Mouse (Mus musculus) megakaryocyte, embryonic 14.5 days (primary cell): ENCODE measurements around the gene Trim11. TPM values are rescaled to one million over a fixed set of nuclear protein-coding genes. Genes with fewer than 3 reads are reported as not detected.

ENCODE experiments used
- H3K27me3 ChIP-seq: replicated peaks from 2 replicates; pipeline ENCODE3; 2012; ENCODE audit warnings: inconsistent platforms
- H3K36me3 ChIP-seq: replicated peaks from 2 replicates; pipeline ENCODE3; 2012; ENCODE audit warnings: low read length, inconsistent platforms, mixed read lengths
- H3K4me1 ChIP-seq: 2 replicates; pipeline ENCODE4 v1.6.1; 2012; ENCODE audit warnings: inconsistent platforms
- H3K4me3 ChIP-seq: replicated peaks from 2 replicates; pipeline ENCODE3; 2012; ENCODE audit warnings: moderate library complexity, mild to moderate bottlenecking, inconsistent platforms
- H3K9me3 ChIP-seq: 2 replicates; pipeline ENCODE4 v1.6.1; 2012; ENCODE audit warnings: inconsistent platforms
- FLI1 ChIP-seq: IDR thresholded peaks from 2 replicates; pipeline ENCODE4 v1.6.1; 2012; ENCODE audit warnings: low read length, inconsistent platforms, mixed read lengths
- GATA1 ChIP-seq: IDR thresholded peaks from 3 replicates; pipeline ENCODE4 v1.6.1; 2012; ENCODE audit warnings: mixed read lengths, low read length, inconsistent platforms, borderline replicate concordance
- polyA plus RNA-seq: library from polyadenylated mRNA; stranded (reverse); fragments of >175 nt; gene quantifications from 2 replicates; pipeline ENCODE4 v1.2.3, GENCODE M21; 2012; ENCODE audit warnings: low replicate concordance; ENCODE audit not compliant: insufficient read depth

The Trim11 gene
- polyA plus RNA-seq, 1 experiment: 12.8 TPM

DNA sequence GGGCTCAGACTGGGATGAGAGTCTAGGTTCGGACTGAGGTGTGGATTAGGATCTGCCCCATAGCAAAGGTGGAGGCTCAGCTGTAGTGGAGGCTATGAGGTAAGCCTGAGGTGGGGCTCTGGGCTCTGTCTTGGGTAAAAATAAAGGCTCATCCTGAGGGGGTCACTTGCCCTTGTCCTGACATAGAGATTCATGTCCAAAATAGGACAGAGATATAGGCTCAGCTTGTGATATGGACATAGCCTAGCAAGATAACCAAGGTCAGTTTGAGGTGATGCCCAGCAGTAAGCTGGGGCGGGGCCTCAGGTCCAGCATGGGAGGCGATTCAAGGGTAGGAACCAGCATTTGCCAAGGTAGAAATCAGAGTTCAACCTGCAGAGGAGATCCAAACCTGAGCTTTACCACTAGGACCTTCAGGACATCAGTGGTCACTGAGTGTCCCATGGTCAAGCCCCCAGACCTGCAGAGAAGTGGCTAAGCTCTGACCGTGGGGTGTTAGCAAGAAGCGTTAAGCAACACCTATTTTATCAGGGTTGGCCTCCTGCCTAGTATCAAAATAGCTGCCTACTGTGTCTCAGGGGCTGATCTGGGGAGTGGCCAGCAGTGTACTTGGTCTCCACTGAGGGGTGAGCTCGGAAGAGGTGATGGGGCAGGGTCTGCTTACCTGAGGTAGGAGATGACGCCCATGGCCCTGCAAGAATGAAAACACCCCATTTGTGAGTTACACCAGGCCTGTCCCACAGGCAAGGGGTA, 24.6 kb downstream of the Trim11 start:
- Histone ChIP-seq H3K9me3 (no peaks in the 10 kb centered on the region), H3K27me3 (peaks cover 42% of the 10 kb centered on the region)

DNA sequence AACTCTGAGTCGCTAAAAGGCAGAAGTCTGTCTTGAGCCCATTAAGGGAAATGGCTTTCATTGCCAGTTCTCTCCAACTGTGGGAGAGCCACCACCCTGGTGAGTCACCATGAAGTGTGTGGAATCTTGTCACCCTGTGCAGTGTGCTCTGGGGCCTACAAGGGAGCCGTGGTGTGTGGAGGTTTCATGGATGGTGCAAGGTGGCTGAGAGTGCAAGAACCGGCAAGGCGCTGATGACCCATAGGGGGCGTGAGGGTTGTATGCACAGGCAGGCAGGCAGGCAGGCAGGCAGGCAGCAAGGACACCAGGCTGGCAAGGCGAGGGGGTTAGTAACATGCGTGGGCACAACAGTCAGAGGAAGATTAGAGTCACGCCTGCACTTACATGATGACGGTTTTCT, 37.2 kb downstream of the Trim11 start:
- Histone ChIP-seq H3K9me3 (no peaks in the 10 kb centered on the region), H3K36me3 (no peaks in the 10 kb centered on the region), H3K27me3 (peaks cover 93% of the 10 kb centered on the region), H3K4me1 (peaks cover 8% of the 10 kb centered on the region), H3K4me3 (peak overlapping the region; percentile 57)
- TF ChIP-seq FLI1 (no peak), GATA1 (no peak)

More for the DNA sequence above, 24.6 kb downstream of the Trim11 start:
- no peak for TF ChIP-seq FLI1
- H3K4me3 ChIP-seq: no peak overlapping the region
- H3K36me3 ChIP-seq: peaks cover 7% of the 10 kb centered on the region
- peaks cover 34% of the 10 kb centered on the region for H3K4me1 ChIP-seq

DNA sequence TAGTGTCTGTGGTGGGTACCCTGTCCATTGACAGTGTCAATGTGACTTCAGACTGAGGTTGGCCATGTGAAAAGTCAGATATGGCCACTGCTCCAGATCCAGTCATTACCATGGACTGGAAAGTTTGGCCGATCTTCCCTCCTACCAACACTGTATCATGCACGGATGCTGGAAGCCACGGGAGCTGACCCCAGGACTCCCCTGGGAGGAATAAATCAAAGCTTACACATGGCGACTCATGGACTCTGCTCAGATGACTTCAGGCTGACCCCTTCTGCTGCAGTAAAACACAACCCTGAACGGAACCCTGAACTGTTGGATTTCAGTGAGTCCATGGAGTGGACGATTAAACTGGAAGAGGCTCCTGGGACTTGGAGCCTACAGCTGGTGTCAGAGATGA, 48.5 kb downstream of the Trim11 start:
- TF ChIP-seq FLI1: no peak
- no peak for TF ChIP-seq GATA1
- Histone ChIP-seq H3K4me1 (no peaks in the 10 kb centered on the region), H3K4me3 (no peak overlapping the region), H3K27me3 (peaks cover 88% of the 10 kb centered on the region), H3K9me3 (no peaks in the 10 kb centered on the region), H3K36me3 (no peaks in the 10 kb centered on the region)

DNA sequence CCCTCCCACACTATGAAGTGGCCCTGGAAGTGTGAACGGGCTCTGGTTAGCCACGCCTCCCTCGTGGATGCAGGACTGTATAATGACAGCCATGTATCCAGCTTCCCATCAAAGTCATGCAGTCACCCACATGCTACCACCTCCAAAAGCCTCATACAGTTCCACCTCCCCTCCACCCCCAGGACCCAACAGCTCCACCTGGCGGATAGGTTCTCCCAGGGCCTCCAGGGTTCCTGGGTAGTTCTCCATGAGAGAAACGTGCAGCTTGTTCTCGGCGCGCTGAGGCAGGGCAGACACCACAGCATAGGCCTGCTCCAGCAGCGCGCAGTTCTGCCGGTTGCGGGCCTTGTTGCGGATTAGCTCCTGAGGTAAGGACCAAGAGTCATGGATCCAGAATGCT, 51.1 kb downstream of the Trim11 start:
- Histone ChIP-seq H3K27me3 (peaks cover 90% of the 10 kb centered on the region), H3K9me3 (no peaks in the 10 kb centered on the region), H3K4me3 (no peak overlapping the region), H3K36me3 (no peaks in the 10 kb centered on the region), H3K4me1 (no peaks in the 10 kb centered on the region)
- TF ChIP-seq GATA1 (no peak), FLI1 (no peak)

Other genes starting within 250 kb of the Trim11 start
- gene Olfr317, start 238.9 kb upstream of the Trim11 start, polyA plus RNA-seq: not detected in 2 replicates
- not detected in 2 replicates for gene Olfr316, start 225.4 kb upstream of the Trim11 start, polyA plus RNA-seq
- not detected in 2 replicates for gene Olfr315, start 204.9 kb upstream of the Trim11 start, polyA plus RNA-seq
- gene Olfr314, start 195.1 kb upstream of the Trim11 start, polyA plus RNA-seq: 3.7 TPM in 1 of 2 replicates, not detected in the other
- not detected in 2 replicates for gene Fam183b, start 176.1 kb upstream of the Trim11 start, polyA plus RNA-seq
- gene Olfr313, start 163.1 kb upstream of the Trim11 start, polyA plus RNA-seq: not detected in 2 replicates
- gene Olfr312, start 148.9 kb upstream of the Trim11 start, polyA plus RNA-seq: not detected in 2 replicates
- gene Olfr311, start 138.8 kb upstream of the Trim11 start, polyA plus RNA-seq: not detected in 2 replicates
- gene Gm12258, start 130.9 kb upstream of the Trim11 start, polyA plus RNA-seq: not detected in 2 replicates
- 0.32 TPM in 1 of 2 replicates, not detected in the other for gene 2810021J22Rik, start 110.9 kb upstream of the Trim11 start, polyA plus RNA-seq
- 0.11 TPM in 1 of 2 replicates, not detected in the other for gene Zfp39, start 73.9 kb upstream of the Trim11 start, polyA plus RNA-seq
- gene Btnl10, start 60.2 kb upstream of the Trim11 start, polyA plus RNA-seq: not detected in 2 replicates
- gene Rnf187, start 39.2 kb upstream of the Trim11 start, polyA plus RNA-seq: 271 and 450 TPM in 2 replicates
- gene Hist3h2ba, start 29.2 kb upstream of the Trim11 start, polyA plus RNA-seq: 5.3 and 6.7 TPM in 2 replicates
- gene Hist3h2a, start 23.4 kb upstream of the Trim11 start, polyA plus RNA-seq: 16.9 TPM in 1 of 2 replicates, not detected in the other
- gene Trim17, start 23.4 kb upstream of the Trim11 start, polyA plus RNA-seq: 11.3 and 13.8 TPM in 2 replicates
- 9.6 and 10.4 TPM in 2 replicates for gene Obscn, start 158.3 kb downstream of the Trim11 start, polyA plus RNA-seq
- 2.5 TPM in 1 of 2 replicates, not detected in the other for gene Iba57, start 185.6 kb downstream of the Trim11 start, polyA plus RNA-seq
- gene Gjc2, start 205.1 kb downstream of the Trim11 start, polyA plus RNA-seq: 0.03 TPM in 1 of 2 replicates, not detected in the other
- 19.3 TPM in 1 of 2 replicates, not detected in the other for gene Guk1, start 214.1 kb downstream of the Trim11 start, polyA plus RNA-seq
- gene Mrpl55, start 224.4 kb downstream of the Trim11 start, polyA plus RNA-seq: 22.0 and 34.5 TPM in 2 replicates
- gene 2310033P09Rik, start 230.2 kb downstream of the Trim11 start, polyA plus RNA-seq: 11.5 and 33.5 TPM in 2 replicates